Mouse (Mus musculus) testis, adult 2 months (tissue): ENCODE measurements around the gene Cx3cr1.
A peak's percentile ranks its signal among the peaks of the same experiment; 100 is the strongest.

ENCODE experiments used
- CTCF ChIP-seq: fragments of 200-500 bp; IDR thresholded peaks from 2 replicates; pipeline ENCODE4 v1.5.1; 2012; ENCODE audit warnings: low read depth, mild to moderate bottlenecking, inconsistent platforms, low read length, moderate library complexity; ENCODE audit not compliant: control insufficient read depth, insufficient read depth, insufficient replicate concordance
- POLR2A ChIP-seq: fragments of 200-500 bp; IDR thresholded peaks from 2 replicates; pipeline ENCODE4 v1.6.1; 2012; ENCODE audit warnings: low read depth, mild to moderate bottlenecking, inconsistent platforms, low read length, moderate library complexity; ENCODE audit not compliant: control insufficient read depth

DNA sequence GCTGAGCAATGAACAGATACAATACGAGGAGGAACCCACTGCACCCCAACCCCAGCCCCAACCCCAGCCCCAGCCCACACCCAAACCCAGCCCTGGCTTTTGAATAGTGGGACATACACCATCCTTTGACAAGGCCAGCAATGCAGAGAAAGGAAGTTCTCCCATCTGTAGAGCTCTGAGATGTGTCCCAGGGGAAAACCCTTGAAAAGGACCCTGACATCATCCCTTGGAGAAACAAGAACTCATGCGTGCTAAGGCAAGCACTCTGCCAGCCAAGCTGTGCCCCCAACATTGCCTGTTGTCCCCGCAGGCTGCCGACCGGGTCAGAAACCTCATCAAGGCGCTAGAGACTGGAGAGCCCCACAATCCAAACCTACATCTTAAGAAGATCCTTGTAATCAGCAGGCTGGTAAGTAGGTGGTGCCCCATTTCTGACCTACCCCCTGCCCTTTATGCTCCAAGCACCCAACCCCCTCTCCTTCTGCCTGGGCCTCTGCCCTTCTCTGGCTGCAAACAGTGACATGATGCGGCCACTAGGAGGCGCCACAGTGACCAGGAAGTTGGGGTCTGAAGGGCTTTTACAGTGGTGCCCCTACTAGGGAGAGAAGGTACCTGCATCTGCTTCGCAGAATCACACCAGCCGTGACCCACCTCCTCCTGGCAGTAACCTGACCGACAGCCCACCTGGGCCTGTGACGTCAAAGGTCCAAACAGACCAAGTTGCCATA is 124.3 kb downstream of the Cx3cr1 start:
- TF ChIP-seq POLR2A (no peak), CTCF (peak; percentile 79)
